Mouse (Mus musculus): ENCODE results near the gene Tlr12. TPM values are rescaled to one million over a fixed set of nuclear protein-coding genes. Genes with fewer than 3 reads are reported as not detected.

The Tlr12 gene
- polyA plus RNA-seq, 1 experiment = 1.8 TPM

DNA sequence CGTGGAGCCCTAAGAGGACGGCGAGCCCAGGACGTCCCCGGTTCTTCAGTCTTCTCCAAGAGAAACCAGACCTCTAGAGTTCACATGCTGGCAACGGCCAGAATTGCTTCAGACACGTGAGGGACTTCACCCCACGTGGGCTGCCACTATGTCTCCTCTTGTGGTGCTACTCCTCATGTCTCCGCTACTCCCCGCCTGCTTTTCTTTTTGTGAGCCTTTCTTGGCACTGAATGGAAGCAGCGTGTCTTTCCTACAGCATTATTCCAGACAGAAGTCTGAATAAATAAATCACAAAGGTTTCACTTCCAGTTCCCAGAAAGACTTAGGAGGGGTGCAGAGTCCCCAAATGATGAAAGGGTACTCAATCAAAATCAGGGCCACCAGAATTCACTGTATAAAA lies 10.8 kb downstream of the Tlr12 start:
- no peak for TF ChIP-seq CTCF (IDR thresholded peaks at IDR 0.05; ENCODE audit: insufficient read depth, low read length)
- no peak overlapping the region for H3K4me3 ChIP-seq (replicated peaks; ENCODE audit: extremely low read depth, low read depth, low read length)
- WGBS = 72% methylated on average over 11 of the region's 11 CpGs
- no peaks in the 10 kb centered on the region; the same call in 1 of the 2 replicates for H3K4me1 ChIP-seq (ENCODE audit: control insufficient read depth, insufficient read depth, low read length)
- DNase-seq = no peak

DNA sequence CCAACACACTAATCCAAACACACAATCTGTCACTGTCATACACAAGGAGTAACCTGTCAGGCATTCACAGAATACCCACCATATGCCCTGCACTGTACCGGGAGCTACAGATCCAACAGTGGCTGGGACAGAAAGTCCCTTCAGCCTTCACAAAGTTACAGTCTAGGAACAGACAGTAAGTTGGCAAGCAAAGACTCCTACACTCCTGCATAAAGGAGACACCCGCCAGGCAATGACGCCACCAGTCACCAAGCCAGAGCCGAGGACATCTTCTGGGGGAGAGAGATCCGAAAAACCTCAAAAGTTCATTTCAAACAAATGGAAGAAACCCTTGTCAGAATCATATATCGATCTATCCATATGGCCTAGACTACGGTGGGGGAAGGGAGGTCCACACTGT lies 11.8 kb downstream of the Tlr12 start:
- no peak for TF ChIP-seq CTCF (IDR thresholded peaks at IDR 0.05; ENCODE audit: insufficient read depth, low read length)
- TF ChIP-seq POLR2A (IDR thresholded peaks at IDR 0.05; ENCODE audit: borderline replicate concordance, extremely low read depth, low read depth, low read length) = no peak
- WGBS = 93% methylated on average over 7 of the region's 7 CpGs
- no peak overlapping the region for H3K4me3 ChIP-seq (replicated peaks; ENCODE audit: extremely low read depth, low read depth, low read length)
- no peak for DNase-seq
- H3K4me1 ChIP-seq (ENCODE audit: control insufficient read depth, insufficient read depth, low read length) = no peaks in the 10 kb centered on the region; the same call in 1 of the 2 replicates

GRCm38 (mm10) chr4:128597801-128598560 lies 20.4 kb downstream of the Tlr12 start:
- Histone ChIP-seq H3K4me3 (replicated peaks; ENCODE audit: extremely low read depth, low read depth, low read length) (no peak overlapping the region), H3K4me1 (ENCODE audit: control insufficient read depth, insufficient read depth, low read length) (no peaks in the 10 kb centered on the region)
- WGBS = 75% methylated on average over 12 of the region's 12 CpGs
- TF ChIP-seq POLR2A (IDR thresholded peaks at IDR 0.05; ENCODE audit: borderline replicate concordance, extremely low read depth, low read depth, low read length) (no peak), CTCF (IDR thresholded peaks at IDR 0.05; ENCODE audit: insufficient read depth, low read length) (no peak)
- DNase-seq = no peak

- TF ChIP-seq POLR2A (IDR thresholded peaks at IDR 0.05; ENCODE audit: borderline replicate concordance, extremely low read depth, low read depth, low read length) (no peak), CTCF (IDR thresholded peaks at IDR 0.05; ENCODE audit: insufficient read depth, low read length) (no peak)
- Histone ChIP-seq H3K4me1 (ENCODE audit: control insufficient read depth, insufficient read depth, low read length) (no peaks in the 10 kb centered on the region), H3K4me3 (replicated peaks; ENCODE audit: extremely low read depth, low read depth, low read length) (no peak overlapping the region)
- DNase-seq = no peak
- 82% methylated on average over 5 of the region's 5 CpGs for WGBS
Observed at GRCm38 (mm10) chr4:128594062-128594461, 24.4 kb downstream of the Tlr12 start.

GRCm38 (mm10) chr4:128593286-128593685 lies 25.1 kb downstream of the Tlr12 start:
- TF ChIP-seq CTCF (IDR thresholded peaks at IDR 0.05; ENCODE audit: insufficient read depth, low read length) (no peak), POLR2A (IDR thresholded peaks at IDR 0.05; ENCODE audit: borderline replicate concordance, extremely low read depth, low read depth, low read length) (no peak)
- 86% methylated on average over 4 of the region's 4 CpGs for WGBS
- H3K4me1 ChIP-seq (ENCODE audit: control insufficient read depth, insufficient read depth, low read length) = no peaks in the 10 kb centered on the region
- no peak overlapping the region for H3K4me3 ChIP-seq (replicated peaks; ENCODE audit: extremely low read depth, low read depth, low read length)
- DNase-seq = no peak

DNA sequence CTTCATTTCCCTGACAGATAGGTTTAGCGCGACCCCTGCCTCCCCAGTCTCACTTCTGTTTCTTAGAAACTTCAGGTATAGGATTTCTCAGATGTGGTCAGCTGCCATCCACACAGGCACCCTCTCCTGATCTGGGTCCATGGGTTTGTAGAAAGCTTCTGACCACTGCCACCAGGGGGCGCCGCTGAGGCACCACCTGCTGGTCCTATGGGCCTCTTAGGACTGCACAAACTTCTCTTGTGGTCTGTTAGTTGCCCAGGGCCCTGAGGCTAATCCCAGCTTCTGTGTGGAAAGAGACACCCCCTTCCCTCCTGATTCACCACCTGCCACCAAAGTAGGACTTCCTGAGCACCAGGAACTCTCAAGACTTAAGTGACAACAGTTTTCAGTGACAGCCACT lies 39.2 kb downstream of the Tlr12 start:
- no peaks in the 10 kb centered on the region for H3K4me1 ChIP-seq (ENCODE audit: control insufficient read depth, insufficient read depth, low read length)
- peak; percentile 37 for DNase-seq
- H3K4me3 ChIP-seq (replicated peaks; ENCODE audit: extremely low read depth, low read depth, low read length) = no peak overlapping the region
- 55% methylated on average over 4 of the region's 4 CpGs for WGBS
- TF ChIP-seq POLR2A (IDR thresholded peaks at IDR 0.05; ENCODE audit: borderline replicate concordance, extremely low read depth, low read depth, low read length) (no peak), CTCF (IDR thresholded peaks at IDR 0.05; ENCODE audit: insufficient read depth, low read length) (peak; percentile 56)

DNA sequence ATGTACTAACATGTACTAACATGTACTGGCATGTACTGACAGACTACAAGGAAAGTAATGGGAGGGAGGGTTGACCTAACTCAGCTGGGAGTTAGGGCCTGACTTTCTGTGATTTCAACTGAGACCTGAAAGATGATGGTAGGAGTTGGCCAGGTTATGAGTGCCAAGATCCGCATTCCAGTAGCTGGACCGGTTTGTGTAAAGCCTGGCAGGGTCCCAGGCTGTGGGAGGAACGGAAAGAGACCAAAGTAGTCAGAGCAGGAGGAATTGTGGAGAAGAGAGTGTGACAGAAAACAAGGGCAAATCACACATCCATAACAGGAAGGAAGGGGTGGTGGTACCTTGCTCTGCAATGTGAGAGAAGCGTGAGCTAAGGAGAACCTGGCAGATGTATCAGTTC lies 42.6 kb downstream of the Tlr12 start:
- Histone ChIP-seq H3K4me1 (ENCODE audit: control insufficient read depth, insufficient read depth, low read length) (no peaks in the 10 kb centered on the region), H3K4me3 (replicated peaks; ENCODE audit: extremely low read depth, low read depth, low read length) (no peak overlapping the region)
- DNase-seq = peak; percentile 18
- TF ChIP-seq POLR2A (IDR thresholded peaks at IDR 0.05; ENCODE audit: borderline replicate concordance, extremely low read depth, low read depth, low read length) = no peak
- TF ChIP-seq CTCF (IDR thresholded peaks at IDR 0.05; ENCODE audit: insufficient read depth, low read length) = no peak
- WGBS = 37% methylated on average over 4 of the region's 4 CpGs

Other genes starting within 250 kb of the Tlr12 start
- 2.4 and 2.5 TPM in 2 replicates for gene Zscan20, start 8.5 kb downstream of the Tlr12 start, polyA plus RNA-seq (2012; rRNA removed)
- gene Phc2, start 36.1 kb upstream of the Tlr12 start, polyA plus RNA-seq (2012; rRNA removed) = 125 and 126 TPM in 2 replicates
- gene A3galt2, start 136.7 kb upstream of the Tlr12 start, polyA plus RNA-seq (2012; rRNA removed) = 0.34 and 0.58 TPM in 2 replicates
- gene Zfp362, start 187.4 kb upstream of the Tlr12 start, polyA plus RNA-seq (2012; rRNA removed) = 43.8 and 48.8 TPM in 2 replicates

All from lung, adult 2 months (tissue).